Mouse (Mus musculus) left cerebral cortex, adult 8-10 months (tissue): ENCODE results near the gene Meis2. TPM values are rescaled to one million over a fixed set of nuclear protein-coding genes. Genes with fewer than 3 reads are reported as not detected.

ENCODE experiments used
- DNase-seq, 2 experiments: peaks; one replicate each; pipeline ENCODE4 v3.0.0; 2022; ENCODE audit warnings: low spot score in 2 of 2
- total RNA-seq, 4 experiments: library from RNA; stranded (reverse); gene quantifications; 2 replicates each; pipeline ENCODE4 v1.2.4; 2022

The Meis2 gene
- total RNA-seq, 4 experiments from 2014 or later, result 141 to 190 (median 171) TPM

- DNase-seq, result no peak
Observed at GRCm38 (mm10) chr2:115948630-115949426, 116.8 kb downstream of the Meis2 start.

DNA sequence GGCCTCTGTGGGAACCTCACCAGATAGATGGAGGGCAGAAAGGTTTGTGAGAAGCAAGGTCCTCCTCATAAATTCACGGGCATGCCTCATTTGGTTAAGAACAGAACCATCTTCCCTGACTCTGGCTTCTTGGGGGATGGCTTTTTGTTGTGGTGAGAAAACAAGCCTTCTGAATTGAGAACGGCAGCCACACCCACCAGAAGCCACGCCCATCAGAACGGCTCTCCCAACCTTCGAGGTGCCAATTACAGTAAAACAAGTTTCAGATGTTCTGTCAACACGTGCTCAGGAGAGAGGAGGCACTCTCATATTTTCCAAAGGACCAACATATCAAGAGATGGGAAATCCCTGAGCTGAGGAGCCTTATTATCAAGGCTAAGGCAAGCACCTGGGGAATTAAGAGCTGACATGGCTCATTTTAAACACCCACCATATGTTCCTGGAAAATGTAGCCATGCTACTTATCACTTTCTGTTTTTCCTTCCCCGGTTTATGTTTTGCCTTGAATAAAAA, 117.9 kb downstream of the Meis2 start:
- DNase-seq, result no peak

GRCm38 (mm10) chr2:115943044-115943443, 122.6 kb downstream of the Meis2 start:
- DNase-seq, result no peak

DNA sequence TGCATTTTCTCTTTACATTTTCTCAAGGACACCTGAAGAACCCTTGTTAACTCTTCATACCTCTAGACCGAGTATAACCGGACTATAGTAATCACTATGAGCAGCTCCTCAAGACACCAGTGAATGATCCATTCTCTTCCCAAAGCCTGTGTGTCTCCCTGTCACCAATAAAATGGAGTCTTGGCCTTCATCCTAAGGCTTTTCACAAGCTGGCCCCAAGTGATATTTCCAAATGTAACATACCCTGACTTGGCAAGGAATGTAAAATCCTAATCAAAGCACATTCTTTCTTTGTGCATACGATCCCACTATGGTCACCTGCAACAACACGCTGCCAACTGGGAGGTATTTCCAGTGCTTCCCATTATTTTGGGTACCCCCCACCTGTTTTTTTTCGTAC, 125.8 kb downstream of the Meis2 start:
- DNase-seq, result no peak

DNA sequence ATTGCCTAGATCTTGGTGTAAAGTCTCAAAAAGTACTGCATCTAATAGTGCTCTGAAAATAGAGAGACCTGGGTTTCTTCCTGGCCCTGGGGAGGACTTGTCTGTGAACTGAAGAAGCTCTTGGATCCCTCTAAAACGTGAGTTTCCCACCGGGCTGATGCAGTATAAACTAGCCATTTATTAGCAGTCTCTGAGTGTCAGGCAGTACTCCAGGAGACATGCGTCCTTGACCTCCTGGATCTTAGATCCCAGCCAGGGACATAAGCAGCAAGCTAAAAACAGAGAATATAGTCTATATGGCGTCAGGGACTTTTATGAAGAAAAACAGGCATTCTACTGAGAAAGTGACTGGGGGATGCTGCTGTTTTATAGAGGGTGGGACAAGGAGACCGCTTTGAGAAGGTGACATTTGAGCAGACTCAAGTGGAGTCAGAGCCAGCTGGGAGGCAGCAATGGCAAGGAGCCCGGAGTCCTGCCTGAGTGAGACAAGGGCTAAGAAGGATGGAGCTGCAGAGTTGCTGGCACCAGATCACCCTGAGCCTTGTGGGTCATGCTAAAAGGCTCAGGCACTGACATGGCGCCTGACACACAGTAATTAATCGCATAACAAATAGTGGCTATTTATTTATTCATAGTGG, 126.6 kb downstream of the Meis2 start:
- DNase-seq, result peak in 1 of 2 experiments; percentile 50

- no peak for DNase-seq
Observed at GRCm38 (mm10) chr2:115938296-115938695, 127.3 kb downstream of the Meis2 start.

GRCm38 (mm10) chr2:115937896-115938295, 127.7 kb downstream of the Meis2 start:
- DNase-seq, result no peak

DNA sequence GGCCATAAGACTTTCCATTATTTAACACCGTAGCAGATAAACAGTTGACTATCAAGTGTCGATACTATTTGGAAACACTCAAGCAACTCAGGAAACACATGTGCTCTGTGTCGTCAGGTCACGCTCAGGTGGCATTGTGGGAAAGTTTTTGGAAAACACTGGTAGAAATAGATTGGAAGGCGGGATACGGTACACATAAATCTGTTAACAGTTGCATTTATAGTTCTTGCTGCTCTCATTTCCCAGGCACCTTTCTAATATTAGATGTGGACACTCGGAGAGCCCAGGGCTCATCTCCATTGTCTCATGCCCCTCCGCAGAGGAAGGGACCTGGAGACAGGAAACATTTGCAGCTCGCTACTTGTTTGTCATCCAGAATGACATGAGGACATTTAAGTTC, 128.9 kb downstream of the Meis2 start:
- no peak for DNase-seq

DNA sequence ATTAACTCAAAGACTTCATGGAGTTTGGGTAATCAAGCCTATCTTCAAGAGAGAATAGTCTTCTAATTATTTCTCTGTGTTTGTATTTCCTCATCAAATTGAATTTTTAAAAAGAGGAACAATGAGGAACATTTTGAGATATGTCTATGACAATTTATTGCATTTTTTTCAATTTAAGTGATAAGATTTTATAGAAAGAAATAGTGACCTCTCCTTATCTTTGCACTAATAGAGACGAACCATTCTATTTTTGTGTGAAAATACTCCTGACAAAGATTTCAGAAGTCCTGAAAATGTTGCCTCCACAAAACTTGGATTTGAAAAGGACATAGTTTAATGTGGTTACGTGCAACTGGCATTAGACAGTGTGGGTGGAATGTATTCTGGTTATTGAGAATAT, 131.3 kb downstream of the Meis2 start:
- DNase-seq, result no peak

GRCm38 (mm10) chr2:115933259-115933658, 132.4 kb downstream of the Meis2 start:
- no peak for DNase-seq

GRCm38 (mm10) chr2:115925744-115926143, 139.9 kb downstream of the Meis2 start:
- no peak for DNase-seq

GRCm38 (mm10) chr2:115924472-115924871, 141.2 kb downstream of the Meis2 start:
- DNase-seq, result no peak

- DNase-seq, result no peak
Observed at GRCm38 (mm10) chr2:115923247-115923646, 142.4 kb downstream of the Meis2 start.

DNA sequence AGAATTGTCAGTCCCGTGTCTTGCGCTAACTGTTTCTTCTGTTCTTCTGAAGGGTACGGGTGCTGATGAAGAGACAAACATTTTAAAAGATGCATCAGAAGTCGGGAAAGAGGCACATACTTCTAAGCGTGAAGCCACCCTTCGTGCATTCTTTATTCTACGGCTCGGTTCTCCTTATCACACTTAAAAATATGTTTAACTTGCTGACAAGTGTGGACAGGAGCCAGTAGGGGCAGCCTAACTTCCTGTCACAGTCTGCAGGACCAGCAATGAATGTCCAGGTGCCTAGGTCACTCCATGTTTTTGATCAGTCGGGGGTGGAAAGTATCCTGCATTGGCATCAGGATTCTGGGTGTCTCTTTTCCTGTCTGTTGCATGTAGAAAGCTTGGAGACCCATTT, 144.0 kb downstream of the Meis2 start:
- no peak for DNase-seq

DNA sequence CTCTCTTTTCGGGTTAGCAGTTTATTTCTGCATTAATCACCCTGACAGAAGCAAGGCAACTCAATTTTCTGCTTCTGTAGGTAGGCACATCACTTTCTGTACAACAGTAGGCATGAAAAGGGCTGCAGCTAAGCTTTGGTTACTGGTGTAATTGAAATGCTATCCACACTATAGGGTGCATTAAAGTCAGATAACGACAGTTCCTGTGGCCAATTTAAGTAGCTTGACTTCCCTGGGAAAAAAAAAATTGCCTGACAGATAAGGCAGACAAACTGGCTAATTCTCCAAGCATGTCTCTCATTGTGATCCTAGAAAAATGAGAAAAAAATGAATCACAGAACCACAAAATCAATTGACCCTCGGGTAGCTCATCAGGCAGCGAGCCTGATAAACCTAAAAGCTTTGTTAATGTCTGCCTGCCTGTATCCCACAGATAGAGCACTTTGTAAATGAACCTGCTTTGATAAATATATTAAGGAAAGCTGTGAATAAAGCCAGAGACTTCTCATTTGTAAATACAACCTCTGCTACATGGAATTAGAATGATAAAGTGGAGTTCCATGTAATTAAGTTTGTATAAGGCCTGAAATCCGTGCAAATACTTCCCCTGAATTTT, 145.2 kb downstream of the Meis2 start:
- DNase-seq, result no peak

- DNase-seq, result no peak
Observed at GRCm38 (mm10) chr2:115919141-115920071, 146.2 kb downstream of the Meis2 start.

DNA sequence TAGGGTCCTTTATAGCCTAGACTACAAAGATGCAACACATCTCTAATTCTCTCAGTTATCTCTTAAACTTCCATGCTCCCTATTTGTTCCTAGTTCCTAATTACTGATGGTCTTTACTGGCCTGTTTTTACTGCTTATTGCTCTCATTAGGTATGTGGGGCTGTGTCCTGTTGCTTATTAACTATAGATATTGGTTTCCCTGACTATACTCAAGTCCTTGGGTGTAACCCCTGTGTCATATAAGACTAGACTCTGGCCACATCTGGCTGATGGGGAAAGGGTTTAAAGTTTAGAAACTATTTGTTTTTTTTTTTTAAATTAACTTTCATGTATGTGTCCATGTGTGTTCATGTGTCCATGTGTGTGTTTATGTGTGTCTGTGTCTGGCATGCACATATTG, 147.1 kb downstream of the Meis2 start:
- no peak for DNase-seq

- no peak for DNase-seq
Observed at GRCm38 (mm10) chr2:115914539-115914938, 151.1 kb downstream of the Meis2 start.

DNA sequence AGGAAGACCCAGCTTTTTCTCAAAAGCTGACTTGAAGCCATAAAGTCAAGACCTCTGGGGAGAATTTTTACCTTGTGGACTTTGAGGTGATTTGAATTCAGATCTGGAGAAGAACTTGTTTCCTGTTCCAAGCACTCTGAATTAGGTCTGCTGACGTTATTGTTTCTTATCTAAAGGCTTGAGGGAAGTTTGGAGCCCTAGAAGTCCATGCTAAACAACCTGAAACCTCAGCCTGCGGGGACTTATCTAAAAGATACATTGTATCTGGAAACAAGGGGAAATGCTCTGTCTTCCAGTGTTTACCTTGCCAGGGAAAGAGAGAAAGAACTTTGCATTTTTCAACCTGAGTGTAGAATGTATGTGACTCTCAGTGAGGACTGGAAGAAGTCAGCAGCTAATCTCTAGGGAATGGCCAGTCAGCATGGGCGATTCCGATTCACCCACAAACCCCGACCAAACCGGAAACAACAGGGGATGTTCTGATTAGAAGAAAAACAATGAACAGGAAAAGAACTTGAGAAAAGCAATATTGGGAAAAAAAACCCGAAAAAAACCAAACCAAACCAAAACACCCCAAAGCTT, 152.6 kb downstream of the Meis2 start:
- no peak for DNase-seq

GRCm38 (mm10) chr2:115911913-115912642, 153.6 kb downstream of the Meis2 start:
- no peak for DNase-seq
